Mouse (Mus musculus): Measurements from ENCODE around the gene Map3k5. TPM values are rescaled to one million over a fixed set of nuclear protein-coding genes. Genes with fewer than 3 reads are reported as not detected.

Map3k5 gene
- total and polyA plus RNA-seq, 2 experiments from 2014 or later: 0.91 to 5.5 TPM

DNA sequence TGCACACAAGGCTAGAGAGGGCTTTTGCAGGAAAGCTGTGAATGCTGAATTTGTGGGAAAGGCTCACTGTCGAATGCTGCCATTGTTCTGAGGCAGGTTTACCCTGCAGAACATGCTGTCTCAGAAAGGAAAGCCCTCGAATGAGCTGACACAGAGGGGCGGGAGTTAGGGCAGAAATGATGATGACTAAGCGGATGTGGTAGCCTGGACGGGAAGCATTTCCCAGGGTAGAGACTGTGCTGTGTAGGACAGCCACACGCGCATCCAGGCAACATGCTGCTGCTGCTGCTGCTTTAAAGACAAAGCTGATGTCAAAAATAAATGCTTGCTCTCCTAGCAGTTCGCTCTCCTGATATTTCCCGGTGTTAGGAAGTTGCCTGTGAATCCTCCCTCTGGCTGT is 189.1 kb downstream of the Map3k5 start:
- Histone ChIP-seq H3K4me2 (ENCODE audit: low read depth, low read length) (no peak overlapping the region), H3K36me3 (ENCODE audit: insufficient read depth, low read length) (no peaks in the 10 kb centered on the region), H3K27me3 (ENCODE audit: insufficient read depth, low read length) (no peaks in the 10 kb centered on the region), H3K9me3 (ENCODE audit: low read length) (no peaks in the 10 kb centered on the region), H3K4me1 (ENCODE audit: insufficient read depth, low read length) (no peaks in the 10 kb centered on the region), H3K27ac (no peak overlapping the region), H3K4me3 (ENCODE audit: low read length) (no peak overlapping the region), H3K9ac (replicated peaks; ENCODE audit: low read length) (no peak overlapping the region)
- peak; percentile 53; the same call in 1 of the 2 replicates for ATAC-seq
- no peak for TF ChIP-seq CTCF (IDR thresholded peaks at IDR 0.05; ENCODE audit: low read depth)
- DNase-seq (ENCODE audit: low spot score): peak; percentile 31
- 28% methylated on average over 9 of the region's 9 CpGs for WGBS

DNA sequence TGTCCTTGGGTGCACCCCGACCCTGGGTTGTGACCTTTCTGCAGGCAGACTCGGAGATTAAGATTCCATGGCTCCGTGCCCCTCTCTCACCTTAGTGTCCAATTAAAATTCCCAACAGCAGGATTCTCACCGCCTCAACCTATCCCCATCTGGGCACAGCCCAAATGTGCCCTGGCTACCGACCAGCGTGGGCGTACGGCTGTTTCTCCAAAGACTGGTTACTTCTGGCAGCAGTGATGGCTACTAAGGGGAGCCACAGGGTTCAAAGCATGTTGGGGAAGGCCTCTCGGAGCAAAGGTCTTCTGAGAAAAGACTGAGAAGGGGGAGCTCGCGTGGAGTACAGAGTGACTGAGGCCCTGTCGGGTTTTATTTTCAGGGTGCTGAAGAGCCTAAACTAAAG is 190.3 kb downstream of the Map3k5 start:
- no peak overlapping the region for H3K27ac ChIP-seq
- TF ChIP-seq CTCF (IDR thresholded peaks at IDR 0.05; ENCODE audit: low read depth): no peak
- no peaks in the 10 kb centered on the region for H3K36me3 ChIP-seq (ENCODE audit: insufficient read depth, low read length)
- no peak overlapping the region for H3K9ac ChIP-seq (replicated peaks; ENCODE audit: low read length)
- H3K27me3 ChIP-seq (ENCODE audit: insufficient read depth, low read length): no peaks in the 10 kb centered on the region
- no peak overlapping the region for H3K4me3 ChIP-seq (ENCODE audit: low read length)
- H3K9me3 ChIP-seq (ENCODE audit: low read length): no peaks in the 10 kb centered on the region
- H3K4me2 ChIP-seq (ENCODE audit: low read depth, low read length): no peak overlapping the region
- no peak for ATAC-seq
- no peaks in the 10 kb centered on the region for H3K4me1 ChIP-seq (ENCODE audit: insufficient read depth, low read length)
- WGBS: 80% methylated on average over 12 of the region's 12 CpGs
- no peak for DNase-seq (ENCODE audit: low spot score)

DNA sequence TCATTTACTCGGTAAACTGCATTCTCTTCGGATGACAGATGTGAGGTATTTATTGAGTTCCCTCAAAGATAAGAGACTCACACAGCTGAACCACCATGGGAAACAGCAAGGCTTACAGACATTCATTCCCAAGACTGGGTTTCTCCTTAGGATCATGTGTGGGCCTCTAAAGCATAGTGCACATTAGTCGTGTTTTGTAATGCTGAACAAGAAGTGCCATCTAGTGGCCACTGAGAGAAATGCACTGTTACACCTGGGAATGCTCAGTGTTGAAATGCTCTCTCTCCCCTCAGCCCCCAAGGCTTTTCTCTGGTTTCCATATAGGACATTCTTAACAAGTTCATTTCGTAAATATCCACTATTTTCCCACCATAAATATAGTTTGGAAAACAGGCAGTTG is 191.0 kb downstream of the Map3k5 start:
- Histone ChIP-seq H3K4me3 (ENCODE audit: low read length) (no peak overlapping the region), H3K4me2 (ENCODE audit: low read depth, low read length) (no peak overlapping the region), H3K27me3 (ENCODE audit: insufficient read depth, low read length) (no peaks in the 10 kb centered on the region), H3K9me3 (ENCODE audit: low read length) (no peaks in the 10 kb centered on the region), H3K27ac (no peak overlapping the region), H3K36me3 (ENCODE audit: insufficient read depth, low read length) (no peaks in the 10 kb centered on the region), H3K9ac (replicated peaks; ENCODE audit: low read length) (no peak overlapping the region), H3K4me1 (ENCODE audit: insufficient read depth, low read length) (no peaks in the 10 kb centered on the region)
- TF ChIP-seq CTCF (IDR thresholded peaks at IDR 0.05; ENCODE audit: low read depth): peak; percentile 94
- DNase-seq (ENCODE audit: low spot score): peak; percentile 86
- ATAC-seq: peak; percentile 73
- 44% methylated on average over 4 of the region's 4 CpGs for WGBS

DNA sequence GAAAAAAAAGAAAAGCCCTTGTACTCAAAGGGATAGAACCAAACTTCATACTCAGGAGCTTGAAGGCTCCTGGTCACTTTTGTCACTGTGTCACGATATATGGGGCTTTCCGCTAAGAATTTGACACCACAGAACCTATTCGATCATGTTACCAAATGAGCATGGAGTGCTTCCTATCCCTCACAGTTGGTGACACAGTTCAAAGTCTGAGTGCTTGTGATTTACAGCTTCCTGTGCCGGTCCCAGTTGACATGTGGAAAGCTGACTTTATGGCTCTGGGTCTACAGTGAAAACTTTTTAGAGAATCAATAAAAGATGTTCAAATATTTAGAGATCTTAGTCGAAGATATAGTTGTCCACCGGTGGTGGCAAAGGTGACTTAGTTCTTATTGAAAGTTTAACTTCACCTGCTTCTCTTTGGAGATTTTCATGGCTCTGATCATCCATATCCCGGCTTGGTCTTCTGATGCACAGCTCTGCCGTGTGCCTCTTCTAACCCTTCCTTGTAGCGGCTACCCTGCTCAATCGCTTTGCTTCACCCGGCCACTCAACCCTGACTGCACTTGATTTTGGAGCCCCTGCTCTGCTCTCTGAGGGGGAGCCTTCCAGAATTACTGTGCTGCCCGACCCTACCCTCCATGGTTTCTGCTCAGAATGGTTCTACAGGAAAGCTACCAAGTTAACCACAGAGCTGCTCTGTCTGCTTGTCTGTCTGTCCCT is 198.8 kb downstream of the Map3k5 start:
- no peak overlapping the region for H3K27ac ChIP-seq
- no peak for TF ChIP-seq CTCF (IDR thresholded peaks at IDR 0.05; ENCODE audit: low read depth)
- H3K4me1 ChIP-seq (ENCODE audit: insufficient read depth, low read length): no peaks in the 10 kb centered on the region
- DNase-seq (ENCODE audit: low spot score) (no peak), ATAC-seq (no peak)
- no peak overlapping the region for H3K9ac ChIP-seq (replicated peaks; ENCODE audit: low read length)
- no peaks in the 10 kb centered on the region for H3K36me3 ChIP-seq (ENCODE audit: insufficient read depth, low read length)
- H3K9me3 ChIP-seq (ENCODE audit: low read length): no peaks in the 10 kb centered on the region
- 92% methylated on average over 12 of the region's 12 CpGs for WGBS
- H3K4me3 ChIP-seq (ENCODE audit: low read length): no peak overlapping the region
- no peaks in the 10 kb centered on the region for H3K27me3 ChIP-seq (ENCODE audit: insufficient read depth, low read length)
- no peak overlapping the region for H3K4me2 ChIP-seq (ENCODE audit: low read depth, low read length)

DNA sequence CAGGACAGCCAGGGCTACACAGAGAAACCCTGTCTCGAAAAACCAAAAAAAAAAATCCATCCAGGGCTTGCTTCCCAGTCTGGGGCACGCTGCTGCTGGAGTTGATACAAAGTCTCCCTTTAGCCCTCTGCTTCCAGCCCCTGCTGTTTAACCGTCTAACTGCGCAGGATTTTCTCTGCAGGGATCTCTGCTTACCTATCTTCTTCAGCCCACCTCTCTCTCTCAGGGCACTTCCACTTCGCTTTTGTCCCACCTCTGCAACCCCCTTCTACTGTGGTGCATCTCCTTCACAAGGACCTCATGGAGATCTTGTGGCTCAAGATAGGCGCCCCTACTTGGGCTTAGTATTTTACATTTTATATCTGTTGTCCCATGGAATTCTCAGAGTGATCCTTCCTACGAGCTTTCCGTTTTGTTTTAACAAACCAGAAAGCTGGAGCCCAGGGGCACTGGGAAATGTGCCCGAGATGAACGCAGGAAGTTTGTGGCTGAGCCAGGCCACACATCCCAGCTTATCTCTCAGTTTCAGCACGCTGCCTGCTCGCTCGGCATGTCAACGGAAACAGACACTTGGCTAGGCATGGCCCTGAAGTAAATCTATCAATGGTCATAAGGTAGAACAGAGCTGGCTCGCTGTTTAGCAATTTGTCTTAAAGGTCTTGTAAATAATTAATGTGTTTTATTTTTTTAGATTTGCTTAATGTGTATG is 201.2 kb downstream of the Map3k5 start:
- ATAC-seq (no peak), DNase-seq (ENCODE audit: low spot score) (no peak)
- no peaks in the 10 kb centered on the region for H3K36me3 ChIP-seq (ENCODE audit: insufficient read depth, low read length)
- no peak overlapping the region for H3K4me2 ChIP-seq (ENCODE audit: low read depth, low read length)
- H3K4me1 ChIP-seq (ENCODE audit: insufficient read depth, low read length): no peaks in the 10 kb centered on the region
- no peaks in the 10 kb centered on the region for H3K9me3 ChIP-seq (ENCODE audit: low read length)
- H3K27me3 ChIP-seq (ENCODE audit: insufficient read depth, low read length): no peaks in the 10 kb centered on the region
- WGBS: 70% methylated on average over 15 of the region's 15 CpGs
- H3K9ac ChIP-seq (replicated peaks; ENCODE audit: low read length): no peak overlapping the region
- H3K4me3 ChIP-seq (ENCODE audit: low read length): no peak overlapping the region
- no peak overlapping the region for H3K27ac ChIP-seq
- no peak for TF ChIP-seq CTCF (IDR thresholded peaks at IDR 0.05; ENCODE audit: low read depth)

DNA sequence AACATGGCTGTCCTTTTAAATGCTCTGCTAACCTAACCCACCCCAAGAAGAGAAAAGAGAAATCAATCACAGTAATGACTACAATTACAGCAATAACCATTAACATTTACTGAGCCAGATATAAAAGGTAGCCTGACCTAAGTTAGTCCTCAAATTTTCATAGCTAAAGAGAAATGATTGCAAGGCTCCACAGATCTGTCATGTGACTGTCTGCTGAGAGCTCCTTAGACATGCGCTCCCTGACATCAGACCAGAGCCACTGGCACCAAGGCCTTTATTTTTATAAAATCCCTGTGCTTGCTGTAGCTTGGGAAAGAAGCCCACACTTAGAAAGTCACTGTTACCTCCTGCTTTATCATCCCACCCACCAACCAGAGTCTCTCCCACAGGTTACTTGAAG is 202.2 kb downstream of the Map3k5 start:
- no peaks in the 10 kb centered on the region for H3K27me3 ChIP-seq (ENCODE audit: insufficient read depth, low read length)
- no peaks in the 10 kb centered on the region for H3K4me1 ChIP-seq (ENCODE audit: insufficient read depth, low read length)
- no peak for ATAC-seq
- H3K27ac ChIP-seq: no peak overlapping the region
- H3K4me3 ChIP-seq (ENCODE audit: low read length): no peak overlapping the region
- H3K9me3 ChIP-seq (ENCODE audit: low read length): no peaks in the 10 kb centered on the region
- H3K4me2 ChIP-seq (ENCODE audit: low read depth, low read length): no peak overlapping the region
- no peak for DNase-seq (ENCODE audit: low spot score)
- no peaks in the 10 kb centered on the region for H3K36me3 ChIP-seq (ENCODE audit: insufficient read depth, low read length)
- 92% methylated on average over 1 of the region's 1 CpGs for WGBS
- H3K9ac ChIP-seq (replicated peaks; ENCODE audit: low read length): no peak overlapping the region
- no peak for TF ChIP-seq CTCF (IDR thresholded peaks at IDR 0.05; ENCODE audit: low read depth)

DNA sequence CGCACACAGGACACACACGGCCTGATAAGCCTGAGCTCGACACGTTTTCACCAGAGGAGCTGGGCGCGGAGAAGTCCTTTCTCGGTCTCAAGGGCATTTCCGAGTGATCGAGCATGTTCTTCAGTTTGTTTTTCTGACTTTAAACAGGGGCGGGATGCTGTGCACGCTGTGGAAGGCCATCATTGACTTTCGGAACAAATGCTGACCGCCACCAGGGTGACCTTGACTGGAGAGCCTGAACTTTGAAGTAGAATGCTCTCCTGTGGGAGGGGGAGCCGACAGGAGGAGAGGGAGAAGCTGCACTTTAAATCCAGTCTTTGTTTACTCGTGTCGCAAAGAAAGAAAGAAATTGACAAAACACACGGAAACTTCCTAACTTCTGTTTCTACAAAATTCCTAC is 207.1 kb downstream of the Map3k5 start:
- WGBS: 44% methylated on average over 17 of the region's 17 CpGs
- Histone ChIP-seq H3K27ac (no peak overlapping the region), H3K4me2 (ENCODE audit: low read depth, low read length) (0 out of 2 replicates have a peak overlapping the region, but pooled peaks have one; percentile 1), H3K9ac (replicated peaks; ENCODE audit: low read length) (no peak overlapping the region), H3K4me1 (ENCODE audit: insufficient read depth, low read length) (no peaks in the 10 kb centered on the region), H3K36me3 (ENCODE audit: insufficient read depth, low read length) (no peaks in the 10 kb centered on the region), H3K9me3 (ENCODE audit: low read length) (no peaks in the 10 kb centered on the region), H3K27me3 (ENCODE audit: insufficient read depth, low read length) (no peaks in the 10 kb centered on the region), H3K4me3 (ENCODE audit: low read length) (no peak overlapping the region)
- DNase-seq (ENCODE audit: low spot score): no peak
- ATAC-seq: no peak
- TF ChIP-seq CTCF (IDR thresholded peaks at IDR 0.05; ENCODE audit: low read depth): no peak
